Mouse (Mus musculus): ENCODE data around the gene Hspa8.
"Not testable (repeated sequence)": the region's sequence is repeated elsewhere in the genome, so short reads cannot be mapped to it uniquely, and the experiment has no call there.

Hspa8 gene

GRCm38 (mm10) chr9:40800675-40801612 lies at the start of gene Hspa8:
Hspa8 (plus strand) TSS chr9:40800984.
- peak; percentile 99 for DNase-seq (ENCODE audit: low read depth, low spot score)

- no peak for DNase-seq (ENCODE audit: low read depth, low spot score)
These were observed 49.0 kb upstream of the Hspa8 start for GRCm38 (mm10) chr9:40751749-40752148.

- peak; percentile 56 for DNase-seq (ENCODE audit: low read depth, low spot score)
These were observed 44.4 kb upstream of the Hspa8 start for GRCm38 (mm10) chr9:40756401-40756800.

- peak; percentile 41 for DNase-seq (ENCODE audit: low read depth, low spot score)
These were observed 43.6 kb upstream of the Hspa8 start for GRCm38 (mm10) chr9:40757105-40757626.

- peak; percentile 70 for DNase-seq (ENCODE audit: low read depth, low spot score)
These were observed 43.0 kb upstream of the Hspa8 start for GRCm38 (mm10) chr9:40757685-40758270.

GRCm38 (mm10) chr9:40762354-40762753 lies 38.4 kb upstream of the Hspa8 start:
- DNase-seq (ENCODE audit: low read depth, low spot score): no peak

GRCm38 (mm10) chr9:40764887-40765580 lies 35.8 kb upstream of the Hspa8 start:
- DNase-seq (ENCODE audit: low read depth, low spot score): no peak

- no peak for DNase-seq (ENCODE audit: low read depth, low spot score)
These were observed 35.2 kb upstream of the Hspa8 start for GRCm38 (mm10) chr9:40765581-40765940.

- DNase-seq (ENCODE audit: low read depth, low spot score): no peak
These were observed 34.7 kb upstream of the Hspa8 start for GRCm38 (mm10) chr9:40766058-40766605.

- DNase-seq (ENCODE audit: low read depth, low spot score): no peak
These were observed 32.8 kb upstream of the Hspa8 start for GRCm38 (mm10) chr9:40767946-40768345.

GRCm38 (mm10) chr9:40772246-40772645 lies 28.5 kb upstream of the Hspa8 start:
- no peak for DNase-seq (ENCODE audit: low read depth, low spot score)

GRCm38 (mm10) chr9:40773142-40773541 lies 27.6 kb upstream of the Hspa8 start:
- not testable (repeated sequence) for DNase-seq (ENCODE audit: low read depth, low spot score)

- DNase-seq (ENCODE audit: low read depth, low spot score): no peak
These were observed 26.9 kb upstream of the Hspa8 start for GRCm38 (mm10) chr9:40773869-40774268.

- no peak for DNase-seq (ENCODE audit: low read depth, low spot score)
These were observed 24.7 kb upstream of the Hspa8 start for GRCm38 (mm10) chr9:40776044-40776443.

- no peak for DNase-seq (ENCODE audit: low read depth, low spot score)
These were observed 24.1 kb upstream of the Hspa8 start for GRCm38 (mm10) chr9:40776459-40777248.

GRCm38 (mm10) chr9:40780111-40780510 lies 20.7 kb upstream of the Hspa8 start:
- DNase-seq (ENCODE audit: low read depth, low spot score): no peak

GRCm38 (mm10) chr9:40780892-40781725 lies 19.7 kb upstream of the Hspa8 start:
- DNase-seq (ENCODE audit: low read depth, low spot score): no peak

- DNase-seq (ENCODE audit: low read depth, low spot score): no peak
These were observed 18.8 kb upstream of the Hspa8 start for GRCm38 (mm10) chr9:40781726-40782581.

Data from embryo, embryonic 11.5 days (tissue).